Mouse (Mus musculus): ENCODE data around the gene Smim6. TPM values are rescaled to one million over a fixed set of nuclear protein-coding genes. Genes with fewer than 3 reads are reported as not detected.
A peak's percentile ranks its signal among the peaks of the same experiment; 100 is the strongest.

Smim6 gene
- polyA plus RNA-seq, 1 experiment, result 5.7 TPM

- peak; percentile 42 for DNase-seq
- TF ChIP-seq POLR2A (IDR thresholded peaks at IDR 0.05; ENCODE audit: low read depth, low read length) (no peak), CTCF (conservative IDR thresholded peaks at IDR 0.05; ENCODE audit: insufficient read depth, insufficient read length, low read depth, low read length) (no peak)
- peaks cover 57% of the 10 kb centered on the region for H3K4me1 ChIP-seq (ENCODE audit: control insufficient read depth, insufficient read depth, low read length)
- WGBS, result 57% methylated on average over 16 of the region's 16 CpGs
- H3K36me3 ChIP-seq (ENCODE audit: control insufficient read depth, insufficient read depth, low read length), result no peaks in the 10 kb centered on the region
- no peak overlapping the region for H3K4me3 ChIP-seq (ENCODE audit: insufficient read depth, low read depth, low read length)
- no peaks in the 10 kb centered on the region for H3K27me3 ChIP-seq (replicated peaks; ENCODE audit: control insufficient read depth, insufficient read depth, low read length)
- H3K27ac ChIP-seq (ENCODE audit: insufficient read depth, low read depth, low read length), result peak overlapping the region; percentile 87
Observed at GRCm38 (mm10) chr11:115904956-115905790, 6.6 kb upstream of the Smim6 start.

GRCm38 (mm10) chr11:115906116-115906515, 5.7 kb upstream of the Smim6 start:
- no peak overlapping the region for H3K4me3 ChIP-seq (ENCODE audit: insufficient read depth, low read depth, low read length)
- TF ChIP-seq POLR2A (IDR thresholded peaks at IDR 0.05; ENCODE audit: low read depth, low read length), result no peak
- TF ChIP-seq CTCF (conservative IDR thresholded peaks at IDR 0.05; ENCODE audit: insufficient read depth, insufficient read length, low read depth, low read length), result no peak
- H3K4me1 ChIP-seq (ENCODE audit: control insufficient read depth, insufficient read depth, low read length), result peaks cover 53% of the 10 kb centered on the region
- 32% methylated on average over 3 of the region's 3 CpGs for WGBS
- H3K36me3 ChIP-seq (ENCODE audit: control insufficient read depth, insufficient read depth, low read length), result no peaks in the 10 kb centered on the region
- no peaks in the 10 kb centered on the region for H3K27me3 ChIP-seq (replicated peaks; ENCODE audit: control insufficient read depth, insufficient read depth, low read length)
- peak overlapping the region; percentile 87 for H3K27ac ChIP-seq (ENCODE audit: insufficient read depth, low read depth, low read length)
- DNase-seq, result peak; percentile 88

- Histone ChIP-seq H3K4me1 (ENCODE audit: control insufficient read depth, insufficient read depth, low read length) (peaks cover 53% of the 10 kb centered on the region), H3K4me3 (ENCODE audit: insufficient read depth, low read depth, low read length) (no peak overlapping the region), H3K27ac (ENCODE audit: insufficient read depth, low read depth, low read length) (peak overlapping the region; percentile 87), H3K27me3 (replicated peaks; ENCODE audit: control insufficient read depth, insufficient read depth, low read length) (no peaks in the 10 kb centered on the region), H3K36me3 (ENCODE audit: control insufficient read depth, insufficient read depth, low read length) (no peaks in the 10 kb centered on the region)
- 45% methylated on average over 5 of the region's 5 CpGs for WGBS
- DNase-seq, result peak; percentile 70
- no peak for TF ChIP-seq CTCF (conservative IDR thresholded peaks at IDR 0.05; ENCODE audit: insufficient read depth, insufficient read length, low read depth, low read length)
- TF ChIP-seq POLR2A (IDR thresholded peaks at IDR 0.05; ENCODE audit: low read depth, low read length), result no peak
Observed at GRCm38 (mm10) chr11:115906521-115906920, 5.3 kb upstream of the Smim6 start.

- TF ChIP-seq POLR2A (IDR thresholded peaks at IDR 0.05; ENCODE audit: low read depth, low read length), result no peak
- no peak for TF ChIP-seq CTCF (conservative IDR thresholded peaks at IDR 0.05; ENCODE audit: insufficient read depth, insufficient read length, low read depth, low read length)
- 70% methylated on average over 5 of the region's 5 CpGs for WGBS
- Histone ChIP-seq H3K36me3 (ENCODE audit: control insufficient read depth, insufficient read depth, low read length) (no peaks in the 10 kb centered on the region), H3K27ac (ENCODE audit: insufficient read depth, low read depth, low read length) (peak overlapping the region; percentile 95), H3K4me3 (ENCODE audit: insufficient read depth, low read depth, low read length) (no peak overlapping the region), H3K4me1 (ENCODE audit: control insufficient read depth, insufficient read depth, low read length) (peaks cover 25% of the 10 kb centered on the region), H3K27me3 (replicated peaks; ENCODE audit: control insufficient read depth, insufficient read depth, low read length) (no peaks in the 10 kb centered on the region)
- peak; percentile 23 for DNase-seq
Observed at GRCm38 (mm10) chr11:115911134-115911561, 669 bp upstream of the Smim6 start.

- TF ChIP-seq POLR2A (IDR thresholded peaks at IDR 0.05; ENCODE audit: low read depth, low read length) (no peak), CTCF (conservative IDR thresholded peaks at IDR 0.05; ENCODE audit: insufficient read depth, insufficient read length, low read depth, low read length) (no peak)
- H3K27ac ChIP-seq (ENCODE audit: insufficient read depth, low read depth, low read length), result no peak overlapping the region
- H3K27me3 ChIP-seq (replicated peaks; ENCODE audit: control insufficient read depth, insufficient read depth, low read length), result no peaks in the 10 kb centered on the region
- WGBS, result 94% methylated on average over 4 of the region's 4 CpGs
- peaks cover 6% of the 10 kb centered on the region for H3K4me1 ChIP-seq (ENCODE audit: control insufficient read depth, insufficient read depth, low read length)
- no peaks in the 10 kb centered on the region for H3K36me3 ChIP-seq (ENCODE audit: control insufficient read depth, insufficient read depth, low read length)
- no peak for DNase-seq
- H3K4me3 ChIP-seq (ENCODE audit: insufficient read depth, low read depth, low read length), result no peak overlapping the region
Observed at GRCm38 (mm10) chr11:115916579-115916978, 4.8 kb downstream of the Smim6 start.

GRCm38 (mm10) chr11:115918637-115919036, 6.8 kb downstream of the Smim6 start:
- Histone ChIP-seq H3K4me1 (ENCODE audit: control insufficient read depth, insufficient read depth, low read length) (no peaks in the 10 kb centered on the region), H3K4me3 (ENCODE audit: insufficient read depth, low read depth, low read length) (no peak overlapping the region), H3K27ac (ENCODE audit: insufficient read depth, low read depth, low read length) (no peak overlapping the region), H3K27me3 (replicated peaks; ENCODE audit: control insufficient read depth, insufficient read depth, low read length) (no peaks in the 10 kb centered on the region), H3K36me3 (ENCODE audit: control insufficient read depth, insufficient read depth, low read length) (no peaks in the 10 kb centered on the region)
- 95% methylated on average over 5 of the region's 5 CpGs for WGBS
- DNase-seq, result no peak
- TF ChIP-seq POLR2A (IDR thresholded peaks at IDR 0.05; ENCODE audit: low read depth, low read length), result no peak

GRCm38 (mm10) chr11:115919073-115919472, 7.3 kb downstream of the Smim6 start:
- 93% methylated on average over 5 of the region's 5 CpGs for WGBS
- Histone ChIP-seq H3K4me1 (ENCODE audit: control insufficient read depth, insufficient read depth, low read length) (no peaks in the 10 kb centered on the region), H3K27ac (ENCODE audit: insufficient read depth, low read depth, low read length) (no peak overlapping the region), H3K36me3 (ENCODE audit: control insufficient read depth, insufficient read depth, low read length) (no peaks in the 10 kb centered on the region), H3K4me3 (ENCODE audit: insufficient read depth, low read depth, low read length) (no peak overlapping the region), H3K27me3 (replicated peaks; ENCODE audit: control insufficient read depth, insufficient read depth, low read length) (no peaks in the 10 kb centered on the region)
- no peak for TF ChIP-seq POLR2A (IDR thresholded peaks at IDR 0.05; ENCODE audit: low read depth, low read length)
- DNase-seq, result no peak
